Mouse (Mus musculus) layer of hippocampus, adult 9-11 months (tissue): Measurements from ENCODE around the gene Coa7.
"Not testable (repeated sequence)": the region's sequence is repeated elsewhere in the genome, so short reads cannot be mapped to it uniquely, and the experiment has no call there.

Experiments
- DNase-seq: peaks from one replicate; pipeline ENCODE4 v3.0.0; 2022

Gene Coa7

DNA sequence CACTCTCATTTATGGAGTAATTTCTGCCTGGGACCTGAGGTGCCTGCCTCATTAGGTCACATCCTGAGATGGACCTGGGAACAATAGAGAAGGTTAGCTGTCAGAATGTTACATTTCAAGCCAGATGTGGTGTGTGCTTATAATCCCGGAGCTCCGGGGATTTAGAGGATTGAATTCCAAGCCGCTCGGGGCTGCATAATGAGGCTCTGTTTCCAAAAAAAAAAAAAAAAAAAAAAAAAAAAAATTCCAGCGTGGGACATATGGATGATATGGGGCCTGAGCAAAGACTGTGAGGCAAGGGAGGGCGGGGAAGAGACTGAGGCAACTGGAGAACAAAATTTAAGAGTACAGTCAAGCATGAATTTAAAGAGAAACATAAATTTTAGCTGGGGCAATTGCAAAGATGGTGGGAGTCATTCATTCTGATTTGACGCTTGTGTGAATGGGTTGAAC lies 16.7 kb downstream of the Coa7 start:
- DNase-seq: no peak

DNA sequence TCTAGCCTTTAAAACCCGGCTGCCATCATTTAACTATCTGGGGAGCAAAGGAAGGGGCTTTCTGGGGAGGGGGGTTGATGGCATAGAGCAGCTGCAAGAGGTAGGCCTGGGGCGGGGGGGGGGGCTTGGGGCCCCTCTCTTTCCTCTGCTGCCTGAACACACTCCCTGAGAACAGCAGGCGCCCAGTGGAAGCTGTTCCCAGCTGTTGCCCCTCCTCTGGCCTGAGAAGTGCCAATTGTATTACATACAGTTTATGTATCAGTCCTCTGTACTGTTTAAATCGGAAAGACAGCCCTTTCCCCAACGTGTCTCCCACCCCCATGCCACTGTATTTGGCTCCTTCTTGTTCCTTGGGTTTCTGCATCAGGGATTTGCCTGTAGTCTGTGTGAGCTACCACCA lies 17.9 kb downstream of the Coa7 start:
- no peak for DNase-seq

DNA sequence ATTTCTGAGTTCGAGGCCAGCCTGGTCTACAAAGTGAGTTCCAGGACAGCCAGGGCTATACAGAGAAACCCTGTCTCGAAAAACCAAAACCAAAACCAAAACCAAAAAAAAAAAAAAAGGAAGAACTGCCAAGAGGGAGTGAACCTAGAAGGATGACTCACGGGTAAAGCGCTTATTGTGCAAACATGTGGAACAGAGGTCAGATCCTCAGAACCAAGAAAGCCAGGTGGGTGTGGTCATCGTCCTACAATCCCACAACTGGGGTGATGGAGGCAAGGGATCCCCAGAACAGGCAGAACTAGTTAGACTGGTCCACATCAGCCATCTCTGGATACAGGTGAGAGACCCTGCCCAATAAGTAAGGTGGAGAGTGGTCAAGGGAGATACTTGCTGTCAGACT lies 19.2 kb downstream of the Coa7 start:
- DNase-seq: no peak

DNA sequence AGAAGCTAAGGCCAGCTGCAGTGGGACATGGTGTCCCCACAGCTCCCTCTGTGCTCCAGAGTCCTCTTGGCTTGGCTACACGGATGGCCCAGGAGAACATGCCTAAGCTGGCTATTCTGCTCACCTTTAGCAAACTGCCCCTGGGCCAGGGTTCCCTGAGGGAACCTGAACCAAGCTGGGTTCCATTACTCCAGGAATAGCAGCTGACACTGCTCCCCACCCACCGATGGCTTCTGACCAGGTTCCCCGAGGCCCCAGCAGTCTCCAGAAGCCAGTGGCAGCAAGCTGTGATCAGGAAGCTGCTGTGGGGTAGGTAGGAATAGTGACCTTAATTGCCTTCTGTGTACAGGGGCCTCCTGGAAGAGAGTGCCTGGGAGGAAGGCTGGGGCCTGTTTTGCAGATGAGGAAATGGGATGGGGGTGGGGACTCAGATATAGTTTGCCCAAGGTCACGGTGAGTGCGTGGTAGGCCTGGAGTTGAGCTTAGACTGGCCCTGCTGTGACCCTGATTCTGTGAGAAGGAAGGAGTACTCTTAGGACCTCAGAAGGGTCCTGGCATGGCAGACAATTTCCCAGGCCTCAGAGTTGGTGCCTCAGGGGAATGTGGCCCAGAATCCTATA lies 20.4 kb downstream of the Coa7 start:
- DNase-seq: no peak

DNA sequence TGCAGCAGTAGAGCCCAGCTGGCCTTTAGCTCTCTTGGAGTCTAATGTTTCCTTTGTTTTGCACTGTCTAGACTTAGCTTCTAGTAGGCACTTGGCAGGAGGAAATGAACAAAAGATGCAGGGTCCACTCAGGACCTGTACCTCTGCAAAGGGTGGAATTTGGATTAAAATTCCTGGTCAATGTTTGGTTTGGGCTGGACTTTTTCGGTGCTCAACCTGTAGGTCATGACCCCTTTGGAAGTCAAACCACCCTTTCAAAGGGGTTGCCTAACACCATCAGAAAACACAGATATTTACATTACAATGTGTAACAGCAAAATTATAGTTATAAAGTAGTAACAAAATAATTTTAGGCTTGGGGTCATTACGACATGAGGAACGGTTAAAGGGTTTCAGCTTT lies 21.1 kb downstream of the Coa7 start:
- no peak for DNase-seq

DNA sequence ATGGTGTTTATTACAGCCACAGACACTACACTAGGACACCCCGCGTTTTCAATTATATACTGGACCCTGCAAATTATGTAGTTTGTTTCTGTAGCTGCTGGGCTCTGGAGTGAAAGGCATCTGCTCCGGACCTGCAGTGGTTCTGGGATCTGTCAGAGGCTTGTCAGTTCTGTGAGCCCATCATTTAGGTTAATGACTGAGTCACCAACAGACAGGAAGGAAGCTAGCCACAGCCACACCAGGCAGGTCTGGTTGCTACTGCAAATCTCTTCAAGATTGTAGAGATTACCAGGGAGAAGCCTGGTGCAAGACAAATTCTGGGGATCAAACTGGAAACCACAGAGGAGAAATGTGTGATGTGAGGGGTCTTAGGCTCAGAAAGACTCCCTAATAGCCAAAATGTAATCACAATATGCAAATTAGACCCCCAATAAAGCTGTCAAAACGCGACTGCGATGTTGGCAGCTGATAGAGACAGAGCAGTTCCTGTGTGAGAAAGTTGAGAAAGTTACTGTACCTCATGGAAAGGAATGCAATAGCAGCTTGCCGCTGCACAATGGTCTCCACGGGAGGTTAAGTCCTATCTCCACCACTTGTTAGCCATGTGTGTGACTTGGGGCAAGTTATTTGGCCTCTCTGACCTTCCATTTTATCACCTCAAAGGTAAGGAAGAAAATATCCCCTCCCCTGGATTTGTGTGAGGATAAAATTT lies 22.1 kb downstream of the Coa7 start:
- no peak for DNase-seq

DNA sequence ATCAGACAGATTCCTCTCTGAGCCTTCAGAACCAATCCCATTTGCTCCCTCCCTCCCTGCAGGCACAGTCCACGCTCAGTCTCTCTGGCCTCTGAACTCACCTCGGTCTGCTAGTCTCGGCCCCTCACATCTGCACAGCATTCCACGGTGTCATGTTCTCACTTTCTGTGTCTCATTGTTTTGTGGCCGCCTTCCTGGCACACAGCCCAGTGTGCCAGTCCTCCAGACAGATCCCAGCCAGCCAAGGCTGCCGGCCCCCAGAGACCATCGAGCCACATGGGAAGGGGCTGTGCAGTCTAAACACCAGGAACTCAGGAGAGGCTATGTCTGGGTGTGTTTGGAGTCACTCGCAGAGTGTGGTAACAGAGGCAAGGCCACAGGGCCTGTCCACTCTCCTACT lies 22.9 kb downstream of the Coa7 start:
- DNase-seq: no peak

DNA sequence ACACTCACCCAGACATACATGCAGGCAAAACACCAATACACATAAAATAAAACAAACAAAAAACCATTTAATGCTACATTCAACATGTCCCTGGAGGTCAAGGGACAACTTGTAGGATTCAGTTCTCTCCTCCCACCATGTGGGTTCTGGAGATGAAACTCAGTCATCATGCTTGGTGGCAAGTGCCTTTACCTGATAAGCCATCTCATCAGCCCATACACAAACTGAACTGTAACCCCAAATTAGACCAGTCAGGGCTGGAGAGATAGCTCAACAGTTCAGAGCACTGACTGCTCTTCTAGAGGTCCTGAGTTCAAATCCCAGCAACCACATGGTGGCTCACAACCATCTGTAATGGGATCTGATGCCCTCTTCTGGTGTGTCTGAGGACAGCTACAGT lies 25.7 kb downstream of the Coa7 start:
- not testable (repeated sequence) for DNase-seq

DNA sequence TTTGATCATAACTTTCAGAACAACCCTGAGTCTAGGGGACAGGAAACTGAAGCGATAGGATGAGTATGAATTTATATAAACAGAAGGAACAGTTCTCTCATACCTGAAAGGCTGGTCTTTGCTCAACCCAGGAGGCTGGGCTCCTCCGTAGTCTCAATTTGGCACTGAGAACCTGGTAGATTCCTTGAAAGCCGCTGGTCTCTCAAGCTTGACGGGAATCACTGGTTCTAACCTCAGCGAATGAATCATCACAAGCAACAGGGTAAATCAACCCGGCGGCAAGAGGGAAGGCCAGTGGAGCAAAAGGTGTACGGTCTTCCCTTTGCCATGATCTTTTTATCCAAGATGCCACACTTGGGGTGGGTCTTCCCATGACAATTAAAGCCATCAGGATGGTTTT lies 29.5 kb downstream of the Coa7 start:
- DNase-seq: no peak

DNA sequence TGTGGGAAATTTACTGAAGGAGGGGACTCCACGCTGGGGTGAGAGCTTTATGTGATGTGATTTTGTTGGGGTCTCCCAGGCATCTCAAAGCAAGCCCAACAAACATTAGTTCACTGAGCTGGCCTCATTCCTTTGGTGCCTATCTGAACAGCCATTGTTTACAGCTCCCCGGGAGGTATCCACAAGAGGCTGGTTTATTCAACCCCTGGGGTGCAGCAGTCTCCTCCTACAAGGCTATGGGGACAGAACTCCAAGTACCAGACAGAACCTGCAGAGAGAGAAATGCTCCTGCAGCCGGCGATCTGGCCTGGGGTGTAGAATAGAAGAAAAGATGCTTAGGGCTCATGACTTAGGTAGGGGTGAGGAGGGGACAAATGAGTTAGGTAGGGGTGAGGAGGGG lies 30.6 kb downstream of the Coa7 start:
- no peak for DNase-seq

DNA sequence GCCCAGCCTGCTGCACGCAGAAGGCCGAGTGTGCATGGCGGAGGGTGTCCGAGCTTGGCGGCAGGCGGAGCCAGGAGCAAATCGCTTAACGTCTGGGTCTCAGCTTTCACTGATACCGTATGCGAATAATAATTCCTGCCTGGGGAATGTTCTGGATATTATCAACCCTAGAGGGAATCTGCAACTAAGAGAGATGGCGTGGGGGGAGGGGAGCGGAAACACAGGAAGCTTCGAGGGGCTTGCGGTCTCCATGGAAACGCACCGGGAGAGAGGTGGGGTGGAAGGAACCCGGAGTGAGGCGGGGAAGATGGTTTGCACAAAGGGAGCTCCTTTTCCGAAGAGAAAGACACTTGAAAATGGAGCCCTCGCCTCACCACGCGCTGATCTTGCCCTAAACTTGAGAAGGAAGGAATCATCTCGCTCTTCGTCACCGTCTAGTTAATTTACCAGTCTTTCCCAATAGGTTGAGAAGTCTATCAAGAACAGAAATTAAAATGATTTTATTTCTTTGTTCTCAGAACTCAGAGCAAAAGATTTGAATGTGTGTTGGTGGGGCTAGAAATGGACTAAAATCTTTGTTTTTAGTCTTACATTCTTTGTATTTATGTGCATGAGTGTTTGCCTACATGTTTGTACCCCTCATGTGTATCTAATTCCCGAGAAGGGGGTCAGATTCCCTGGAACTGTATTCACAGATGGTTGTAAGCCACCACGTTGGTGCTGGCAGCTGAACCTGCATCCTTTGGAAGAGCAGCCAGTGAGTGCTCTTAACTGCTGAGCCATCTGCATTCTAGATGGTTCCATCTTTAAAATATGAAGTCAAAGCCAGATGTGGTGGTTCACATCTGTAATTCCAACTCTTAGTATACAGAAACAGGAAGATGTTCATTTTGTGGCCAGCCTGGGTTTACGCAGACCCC lies 32.5 kb downstream of the Coa7 start:
- DNase-seq: peak; percentile 28

DNA sequence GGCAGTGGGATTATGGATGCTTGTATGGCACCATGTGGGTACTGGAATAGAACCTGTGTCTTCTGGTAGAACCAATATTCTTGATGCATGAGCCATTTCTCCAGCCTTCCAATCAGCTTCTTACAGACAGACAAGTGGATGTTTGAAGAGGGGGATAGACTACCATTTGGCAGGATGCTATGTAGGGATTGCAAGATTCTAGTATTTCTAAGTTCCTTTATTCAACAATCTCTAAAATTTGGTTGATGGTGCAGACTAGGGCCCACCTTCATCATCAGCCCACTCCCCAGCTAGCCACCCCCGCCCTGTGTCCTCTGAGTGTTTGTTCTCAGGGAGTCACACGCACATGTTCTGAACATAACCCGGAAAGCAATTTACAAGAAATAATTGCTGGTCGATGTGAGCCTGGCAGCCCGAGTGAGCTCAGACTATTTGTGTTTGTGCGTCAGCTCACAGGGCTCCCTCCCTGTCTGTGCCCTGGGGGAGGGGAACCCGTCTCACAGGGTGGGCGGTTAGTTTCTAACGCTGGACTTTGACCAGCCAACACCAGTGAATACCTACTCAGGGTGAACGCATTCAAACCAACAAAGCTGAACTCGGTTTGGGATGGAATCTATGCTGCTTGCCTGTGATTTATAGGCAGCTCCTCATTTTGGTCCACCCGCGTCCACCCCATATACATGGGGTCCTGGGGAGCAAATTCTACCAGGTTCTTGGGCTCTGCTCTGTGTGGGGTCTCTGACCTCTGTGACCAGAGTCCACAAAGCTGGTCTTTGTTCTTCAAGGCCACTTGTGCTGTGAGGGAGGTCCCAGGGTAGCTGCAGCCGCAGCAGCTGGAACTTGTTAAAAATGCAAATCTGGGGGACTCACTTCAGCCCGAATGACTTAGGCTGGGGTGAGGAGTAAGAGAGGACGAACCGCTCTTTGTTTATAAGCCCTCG lies 34.7 kb downstream of the Coa7 start:
- DNase-seq: no peak

DNA sequence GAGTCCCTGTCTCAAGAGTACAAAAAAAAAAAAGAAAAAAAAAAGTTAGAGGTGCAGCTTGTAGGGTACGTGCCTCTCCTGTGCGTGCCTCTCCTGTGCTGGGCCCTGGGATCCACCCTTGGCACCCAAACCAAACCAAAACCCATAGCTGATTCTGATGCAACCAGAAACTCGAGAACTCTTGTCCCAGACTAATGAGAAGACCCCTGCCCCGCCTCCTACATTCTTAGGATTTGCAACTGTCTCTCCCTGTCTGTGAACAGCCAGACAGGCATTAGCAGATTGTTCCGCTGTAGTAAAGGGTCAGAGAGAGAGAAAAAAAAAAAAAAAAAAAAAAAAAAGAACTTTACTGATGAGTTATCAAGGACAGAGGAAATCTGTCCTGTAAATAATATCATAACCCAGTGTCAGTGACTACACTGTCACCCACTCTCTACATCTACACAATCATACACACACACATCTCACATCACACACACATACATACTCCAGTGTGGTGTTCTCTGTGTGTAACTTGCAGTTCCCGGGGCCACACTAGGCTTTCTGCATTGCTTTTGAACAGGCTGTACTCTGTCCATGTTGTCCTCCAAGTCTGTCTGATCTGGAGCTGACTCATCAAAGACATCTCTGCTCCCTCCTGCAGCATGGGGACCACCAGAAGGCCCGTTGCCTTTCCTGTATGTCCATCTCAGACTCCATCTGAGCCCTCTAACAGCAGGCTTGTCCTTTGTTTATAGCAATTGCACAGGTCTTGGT lies 35.6 kb downstream of the Coa7 start:
- DNase-seq: no peak

DNA sequence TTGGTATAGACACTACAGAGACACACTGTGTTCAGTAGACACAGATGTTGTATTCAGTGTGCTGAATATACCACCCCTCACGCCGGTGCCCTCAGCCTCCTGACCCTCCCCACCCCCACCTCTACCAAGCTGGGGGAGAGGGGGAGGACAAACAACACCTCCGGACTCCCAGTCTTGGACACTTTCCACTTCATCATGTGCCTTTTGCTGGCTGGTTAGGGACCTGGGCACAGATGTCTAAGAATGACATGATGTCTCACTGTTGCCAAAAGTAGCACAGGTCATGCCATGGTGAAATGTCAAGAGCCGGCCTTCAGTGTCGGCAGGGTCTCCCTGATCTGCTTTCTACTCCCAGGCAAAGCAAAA lies 36.2 kb downstream of the Coa7 start:
- no peak for DNase-seq

DNA sequence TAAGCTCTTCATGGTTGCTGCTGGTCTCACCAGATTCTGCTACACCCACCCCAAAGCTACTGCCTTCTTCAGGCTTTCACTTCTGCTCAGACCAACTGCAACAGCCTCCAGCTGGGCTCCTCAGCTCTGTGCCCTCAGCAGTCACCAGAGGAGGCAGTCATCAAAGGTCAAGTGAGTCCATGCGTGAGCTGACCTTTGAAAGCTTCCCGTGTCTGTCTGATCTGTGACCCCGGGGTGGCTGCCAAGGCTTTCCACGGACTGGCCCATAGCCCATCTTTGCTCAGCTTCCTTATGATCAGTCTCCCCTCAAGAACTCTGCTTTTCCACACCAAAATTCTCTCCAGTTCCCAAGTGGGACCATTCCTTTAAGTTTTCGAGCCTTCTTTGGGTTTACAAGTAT lies 41.3 kb downstream of the Coa7 start:
- peak; percentile 10 for DNase-seq

DNA sequence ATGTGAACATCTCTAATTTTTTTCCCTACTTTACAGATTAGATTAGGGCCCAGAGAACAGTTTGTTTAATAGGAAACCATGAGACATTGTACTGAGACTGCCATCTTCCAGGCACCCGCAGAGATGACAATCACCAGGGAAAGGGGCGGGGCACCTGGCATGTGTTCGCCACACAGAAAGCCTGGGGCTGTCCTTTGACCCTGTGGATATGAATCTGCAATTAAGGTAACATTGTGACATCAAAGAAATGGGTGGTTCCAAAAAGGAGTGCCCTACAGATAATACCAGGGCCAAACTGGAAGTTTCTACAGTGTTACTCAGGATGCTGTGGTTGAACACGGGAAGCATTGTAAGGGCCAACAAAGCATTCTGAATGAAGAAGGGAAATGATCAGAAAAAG lies 42.5 kb downstream of the Coa7 start:
- no peak for DNase-seq

DNA sequence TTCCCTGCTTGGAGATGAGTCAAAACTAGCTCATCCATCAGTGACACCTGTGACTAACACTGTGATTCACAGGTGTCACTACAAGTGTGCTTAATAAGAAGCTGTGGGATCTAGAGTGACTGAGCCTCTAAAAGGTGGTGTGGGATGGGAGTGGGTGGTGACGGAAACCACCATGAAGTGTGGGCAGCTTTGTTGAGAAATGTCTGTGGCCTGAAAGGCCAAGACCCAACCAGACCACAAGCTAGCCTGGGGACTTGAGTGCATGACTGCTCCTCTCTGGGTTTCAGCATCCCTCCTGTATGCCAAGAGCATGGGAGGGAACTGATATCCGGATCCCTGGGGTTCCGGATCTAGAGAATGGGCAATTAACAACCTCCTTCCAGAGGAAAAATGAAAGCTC lies 43.5 kb downstream of the Coa7 start:
- DNase-seq: no peak

DNA sequence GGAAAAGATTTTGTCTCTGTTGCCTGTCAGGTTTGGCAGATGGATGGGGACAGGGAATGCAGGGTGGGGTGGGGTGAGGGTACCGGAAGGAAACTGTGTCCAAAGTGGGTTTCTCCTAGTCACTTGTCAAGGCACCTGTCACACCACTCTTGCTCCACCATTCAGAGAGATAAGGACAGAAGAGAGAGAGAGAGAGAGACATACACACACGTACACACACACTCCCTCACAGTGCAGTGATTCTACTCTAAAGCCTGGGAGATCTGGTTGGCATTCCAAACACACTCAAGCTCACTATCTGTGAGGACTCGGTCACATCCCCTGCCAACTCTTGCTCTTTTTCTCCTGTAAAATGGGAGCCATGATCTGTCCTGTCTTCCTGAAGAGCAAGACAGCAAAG lies 44.2 kb downstream of the Coa7 start:
- DNase-seq: no peak

DNA sequence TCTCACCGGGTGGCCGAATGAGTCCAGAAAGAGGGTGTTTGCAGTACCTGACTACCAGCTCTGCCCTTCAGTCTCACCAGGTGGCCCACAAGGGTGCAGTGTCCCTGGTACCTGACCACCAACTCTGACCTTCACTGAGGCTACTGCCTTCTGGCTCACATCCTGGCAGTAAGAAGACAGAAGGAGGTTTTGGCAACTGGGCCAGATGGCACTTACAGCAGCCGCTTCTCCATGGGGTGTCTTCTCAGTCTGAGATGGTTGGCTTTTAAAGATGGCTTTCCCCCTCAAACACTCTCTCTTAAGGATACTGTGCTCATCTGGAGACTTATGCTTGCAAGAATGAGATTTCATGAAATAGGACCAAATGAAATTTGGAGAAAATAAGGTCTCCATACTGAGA lies 51.5 kb downstream of the Coa7 start:
- no peak for DNase-seq

DNA sequence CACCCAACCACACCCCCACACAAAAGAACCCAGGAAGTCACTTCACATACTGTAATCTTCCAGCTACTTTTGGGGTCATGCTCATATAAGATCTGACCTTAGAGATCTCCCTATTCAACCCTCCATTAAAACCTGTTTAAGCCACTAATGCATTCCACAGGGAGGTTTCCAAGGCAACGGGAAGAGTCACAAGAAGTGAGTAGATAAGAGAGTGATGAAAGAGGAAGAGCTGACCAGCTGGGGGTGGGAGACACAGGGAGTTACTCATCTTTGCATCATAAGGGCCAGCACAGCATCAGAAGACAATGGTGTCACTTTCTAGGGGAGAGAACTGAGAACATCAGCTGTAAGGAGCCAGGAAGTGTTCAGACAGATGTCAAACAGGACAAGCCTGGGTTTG lies 52.2 kb downstream of the Coa7 start:
- DNase-seq: no peak

DNA sequence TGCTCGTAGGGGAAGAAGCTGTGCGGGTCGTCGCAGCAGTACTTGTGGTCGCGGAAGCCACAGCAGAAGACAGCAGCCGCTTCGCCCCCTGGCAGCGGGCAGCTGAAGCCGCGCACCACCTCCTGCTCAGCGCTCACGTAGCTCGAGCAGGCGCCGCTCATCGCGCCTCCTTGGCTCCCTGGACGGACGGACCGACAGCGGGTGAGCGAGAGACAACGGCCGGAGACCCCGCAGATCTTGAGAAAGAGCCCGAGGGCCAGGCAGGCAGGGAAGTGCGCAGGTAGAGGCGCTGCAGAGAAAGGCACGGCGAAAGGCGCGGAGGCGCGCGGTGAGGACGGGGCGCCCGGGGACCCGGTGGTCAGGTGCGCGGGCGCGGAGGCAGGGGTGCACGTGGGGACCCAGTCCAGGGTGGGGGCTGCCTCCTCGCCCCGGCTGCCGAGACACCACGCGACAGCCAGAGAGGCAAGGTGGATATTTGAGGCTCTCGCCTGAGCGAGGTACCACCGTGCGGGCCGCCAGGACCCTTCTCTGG lies 55.3 kb downstream of the Coa7 start, which contains the start of gene Shisal2a:
Shisal2a (minus strand) TSS at position 167 of the 532 bp plus-strand sequence.
- DNase-seq: no peak

DNA sequence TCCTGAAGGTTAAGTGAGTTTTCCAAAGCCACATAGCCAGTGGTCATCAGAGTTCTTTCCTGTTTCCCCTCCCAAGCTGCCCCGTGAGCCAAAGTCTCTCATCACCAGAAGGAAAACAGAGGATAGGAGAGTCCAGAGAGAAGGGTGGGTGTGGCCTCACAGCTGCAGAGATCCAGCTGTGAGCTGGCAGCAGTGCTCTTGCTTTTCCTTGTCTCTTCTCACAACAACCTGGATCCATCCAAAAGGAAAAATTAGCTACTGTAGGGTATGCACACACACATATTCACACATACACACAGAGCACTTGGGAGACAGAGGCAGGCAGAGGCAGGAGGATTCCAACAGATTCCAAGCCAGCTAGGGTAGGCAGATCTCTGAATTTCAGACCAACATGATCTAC lies 58.1 kb downstream of the Coa7 start:
- DNase-seq: no peak
